Mouse (Mus musculus): Measurements from ENCODE around the gene Cnga2.

- TF ChIP-seq CTCF (IDR thresholded peaks at IDR 0.05; ENCODE audit: borderline replicate concordance, insufficient read depth, low read length) = no peak
- no peak for TF ChIP-seq POLR2A (IDR thresholded peaks at IDR 0.05; ENCODE audit: low read depth, low read length)
Observed at GRCm38 (mm10) chrX:71958366-71958765, 33.3 kb upstream of the Cnga2 start.
